Mouse (Mus musculus) lung, postnatal 0 days (tissue): Measurements from ENCODE around the gene Asic1. TPM values are rescaled to one million over a fixed set of nuclear protein-coding genes. Genes with fewer than 3 reads are reported as not detected.
A peak's percentile ranks its signal among the peaks of the same experiment; 100 is the strongest.

Source experiments
- ATAC-seq: fragments of 200-750 bp; cut with Nextera tagmentation; 2 replicates; pipeline ENCODE4 v1.8.0; 2017; ENCODE audit warnings: moderate library complexity
- DNase-seq: peaks from one replicate; pipeline ENCODE4 v3.0.0-alpha.2; 2016; ENCODE audit warnings: low spot score
- H3K27ac ChIP-seq: fragments of 300-500 bp; sonication (generic); 2 replicates; pipeline ENCODE4 v1.5.1; 2014; ENCODE audit warnings: antibody characterized with exemption, mild to moderate bottlenecking, low read length, mixed read lengths
- H3K27me3 ChIP-seq: fragments of 300-500 bp; sonication (generic); replicated peaks from 2 replicates; pipeline ENCODE4 v1.6.1; 2014; ENCODE audit warnings: low read length, mixed read lengths; ENCODE audit not compliant: insufficient read depth
- H3K36me3 ChIP-seq: fragments of 300-500 bp; sonication (generic); 2 replicates; pipeline ENCODE4 v1.6.1; 2014; ENCODE audit warnings: low read length, mixed read lengths; ENCODE audit not compliant: insufficient read depth
- H3K4me1 ChIP-seq: fragments of 300-500 bp; sonication (generic); 2 replicates; pipeline ENCODE4 v1.6.1; 2014; ENCODE audit warnings: antibody characterized with exemption, low read depth, low read length, mixed read lengths; ENCODE audit not compliant: insufficient read depth
- H3K4me2 ChIP-seq: fragments of 300-500 bp; sonication (generic); replicated peaks from 2 replicates; pipeline ENCODE4 v1.6.1; 2014; ENCODE audit warnings: low read depth, mild to moderate bottlenecking, low read length, moderate library complexity, mixed read lengths
- H3K4me3 ChIP-seq: fragments of 300-500 bp; sonication (generic); 2 replicates; pipeline ENCODE4 v1.5.1; 2014; ENCODE audit warnings: low read depth, low read length
- H3K9ac ChIP-seq: fragments of 300-500 bp; sonication (generic); replicated peaks from 2 replicates; pipeline ENCODE4 v1.6.1; 2014; ENCODE audit warnings: low read depth, mild to moderate bottlenecking
- H3K9me3 ChIP-seq: fragments of 300-500 bp; sonication (generic); 2 replicates; pipeline ENCODE4 v1.6.1; 2016; ENCODE audit warnings: low read length, mixed read lengths
- CTCF ChIP-seq: IDR thresholded peaks from 2 replicates; pipeline ENCODE4 v1.5.1; 2016; ENCODE audit warnings: antibody characterized with exemption, mild to moderate bottlenecking
- EP300 ChIP-seq: IDR thresholded peaks from 2 replicates; pipeline ENCODE4 v1.6.1; 2016; ENCODE audit warnings: antibody characterized with exemption, mild to moderate bottlenecking, control low read depth
- WGBS: fragments of 180-500 bp; shearing (Covaris S2); extraction: QIAGEN DNeasy Blood & Tissue Kit; methylation state at CpG from one replicate; pipeline ENCODE4 v1.1.7; 2014; 5-methylcytosine and 5-hydroxymethylcytosine counted together
- polyA plus RNA-seq: library from polyadenylated mRNA; unstranded; fragments of >200 nt; fragmentation: Nextera tagmentation; extraction: Ambion mirVana; gene quantifications from 2 replicates; pipeline ENCODE4 v1.2.1, GENCODE M21; 2015

Gene Asic1
- polyA plus RNA-seq, 1 experiment from 2014 or later, result 1.3 TPM

DNA sequence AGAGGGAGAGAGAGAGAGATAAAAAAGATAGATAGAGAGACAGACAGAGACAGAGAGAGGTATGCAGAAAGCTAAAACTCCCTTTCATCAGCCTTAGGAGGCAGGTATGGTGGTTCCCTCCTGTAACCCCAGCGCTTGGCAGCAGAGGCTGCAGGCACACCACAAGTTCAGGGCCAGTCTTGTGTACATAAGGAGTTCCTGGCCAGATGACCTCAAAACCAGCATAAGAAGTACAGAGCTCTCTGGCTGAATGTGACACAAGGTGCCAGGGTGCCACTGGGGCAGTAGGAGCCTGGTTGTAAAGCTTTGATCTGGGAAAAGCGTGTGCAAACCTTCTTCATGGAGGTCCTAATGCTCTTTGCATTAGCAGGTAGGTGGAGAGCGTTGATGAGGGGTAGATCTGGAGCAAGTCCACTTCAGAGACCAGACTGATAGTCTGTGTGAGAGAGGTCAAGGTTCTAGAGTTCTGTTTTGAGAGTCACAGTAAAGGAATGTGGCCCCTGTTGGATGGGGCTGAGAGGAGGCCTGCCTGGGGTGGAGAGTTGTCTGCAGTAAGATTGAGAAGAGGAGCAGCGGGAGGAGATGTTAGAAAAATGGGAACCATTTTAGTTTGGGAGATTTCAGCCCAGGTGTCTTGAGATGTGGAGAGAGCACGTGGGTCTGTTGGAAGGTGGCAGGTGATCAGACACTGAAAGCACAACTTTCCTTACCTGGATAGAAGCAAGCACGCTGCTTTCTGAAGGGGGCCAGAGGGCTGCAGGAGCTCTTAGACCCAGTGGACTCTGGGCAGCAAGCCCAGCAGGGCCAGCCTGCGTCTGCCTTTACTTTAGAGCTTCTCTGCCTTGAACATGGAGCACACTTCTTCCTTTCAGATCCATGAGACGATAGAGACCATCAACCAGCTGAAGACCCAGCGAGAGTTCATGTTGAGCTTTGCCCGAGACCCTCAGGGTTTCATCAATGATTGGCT lies 40.3 kb downstream of the Asic1 start:
- no peak for TF ChIP-seq EP300
- TF ChIP-seq CTCF, result no peak
- no peaks in the 10 kb centered on the region for H3K4me1 ChIP-seq
- WGBS, result 85% methylated on average over 10 of the region's 10 CpGs
- peaks cover 40% of the 10 kb centered on the region for H3K36me3 ChIP-seq
- DNase-seq (no peak), ATAC-seq (no peak)
- no peak overlapping the region for H3K4me2 ChIP-seq
- H3K27ac ChIP-seq, result no peak overlapping the region
- no peaks in the 10 kb centered on the region for H3K27me3 ChIP-seq
- no peak overlapping the region for H3K9ac ChIP-seq
- H3K4me3 ChIP-seq, result no peak overlapping the region
- H3K9me3 ChIP-seq, result no peaks in the 10 kb centered on the region

DNA sequence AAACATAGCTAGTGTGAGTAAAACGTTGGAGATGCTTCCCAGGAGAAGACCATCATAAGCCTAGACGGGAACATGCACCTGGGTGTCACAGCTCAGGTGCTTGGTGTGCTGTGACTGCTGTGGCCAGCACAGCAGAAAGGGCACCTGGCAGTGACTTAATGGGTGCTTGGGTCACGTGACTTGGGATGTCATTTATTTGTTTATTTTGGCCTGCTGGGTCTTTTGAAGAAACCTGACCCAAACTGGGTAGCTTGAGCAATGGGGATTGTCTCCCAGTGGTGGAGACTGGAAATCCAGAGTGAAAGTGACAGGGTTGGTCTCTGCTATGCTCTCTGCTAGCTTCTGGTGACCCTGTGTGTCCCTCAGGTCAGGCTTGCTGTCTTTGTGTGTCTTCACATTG lies 41.3 kb downstream of the Asic1 start:
- no peak overlapping the region for H3K4me3 ChIP-seq
- ATAC-seq, result no peak
- TF ChIP-seq CTCF (no peak), EP300 (no peak)

DNA sequence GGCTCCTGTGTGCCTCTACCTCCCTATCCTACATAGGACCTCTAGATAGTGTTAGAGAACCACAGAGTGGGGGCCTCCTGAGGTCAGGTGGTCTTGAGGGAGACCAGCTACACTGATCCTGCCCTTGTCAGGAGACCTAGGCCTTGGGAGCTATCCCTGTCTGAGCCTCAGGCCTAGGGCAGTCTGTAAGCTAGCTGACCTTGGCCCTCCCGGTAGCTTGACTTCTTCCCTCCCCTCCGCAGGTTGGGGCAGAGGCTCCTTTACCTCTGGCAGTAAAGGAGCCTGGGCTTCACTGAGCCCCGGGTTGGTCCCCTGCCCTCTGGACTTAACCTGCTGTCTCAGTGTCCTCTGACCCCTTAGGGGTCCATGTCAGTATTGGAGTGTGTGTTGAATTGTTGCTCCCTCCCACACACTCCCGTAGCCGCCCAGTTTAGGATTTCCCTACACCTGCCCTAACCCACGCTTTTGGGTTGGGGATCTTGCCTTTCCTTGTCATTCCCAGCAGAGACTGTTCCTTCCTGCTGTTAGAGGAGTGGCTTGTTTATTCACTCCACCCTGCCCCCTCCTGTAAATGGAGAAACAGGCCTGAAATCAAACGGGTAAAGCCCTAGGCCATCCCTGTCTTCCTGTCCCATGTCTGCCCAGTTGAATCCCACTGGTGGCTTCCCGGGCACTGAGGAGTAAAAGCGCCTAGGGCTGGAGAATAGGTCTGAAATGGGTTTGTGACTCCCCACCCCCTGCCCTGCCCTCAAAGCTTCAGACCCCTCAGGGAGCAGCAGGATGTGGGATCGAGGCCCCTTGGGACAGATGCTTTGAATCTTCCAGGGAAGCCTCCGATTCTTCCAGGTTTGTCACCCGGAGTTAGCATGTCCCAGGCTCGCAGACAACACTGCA lies 42.7 kb downstream of the Asic1 start:
- 66% methylated on average over 11 of the region's 13 CpGs for WGBS
- Histone ChIP-seq H3K4me2 (no peak overlapping the region), H3K27ac (no peak overlapping the region), H3K27me3 (no peaks in the 10 kb centered on the region), H3K4me1 (no peaks in the 10 kb centered on the region), H3K4me3 (no peak overlapping the region), H3K9ac (no peak overlapping the region), H3K36me3 (peaks cover 32% of the 10 kb centered on the region), H3K9me3 (no peaks in the 10 kb centered on the region)
- ATAC-seq, result no peak
- TF ChIP-seq CTCF, result no peak
- no peak for TF ChIP-seq EP300
- DNase-seq, result no peak

More for the DNA sequence above, 41.3 kb downstream of the Asic1 start:
- H3K27ac ChIP-seq, result no peak overlapping the region
- peaks cover 40% of the 10 kb centered on the region for H3K36me3 ChIP-seq
- no peaks in the 10 kb centered on the region for H3K27me3 ChIP-seq
- 58% methylated on average over 3 of the region's 3 CpGs for WGBS
- H3K4me1 ChIP-seq, result no peaks in the 10 kb centered on the region
- no peak overlapping the region for H3K9ac ChIP-seq
- no peaks in the 10 kb centered on the region for H3K9me3 ChIP-seq
- DNase-seq, result no peak
- H3K4me2 ChIP-seq, result no peak overlapping the region

DNA sequence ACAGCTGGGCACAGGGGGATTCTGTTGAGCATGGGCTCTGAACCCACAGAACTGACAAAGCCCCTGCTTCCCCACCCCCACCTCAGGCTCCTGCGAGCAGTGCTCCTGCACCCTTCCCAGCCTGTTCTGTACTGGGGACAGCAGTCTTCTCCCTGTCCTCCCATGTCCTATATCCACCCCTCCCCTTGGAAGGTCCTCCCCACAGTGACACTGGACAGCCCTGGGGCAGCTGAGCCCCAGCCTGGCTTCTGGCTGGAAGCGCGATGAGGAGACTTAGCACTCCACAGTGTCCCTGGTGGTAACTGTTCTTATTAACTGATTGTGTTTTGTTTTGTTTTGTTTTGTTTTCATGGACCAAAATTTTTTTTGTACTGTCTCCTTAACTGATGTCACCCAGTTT lies 43.4 kb downstream of the Asic1 start:
- Histone ChIP-seq H3K4me1 (no peaks in the 10 kb centered on the region), H3K4me2 (no peak overlapping the region), H3K36me3 (peaks cover 28% of the 10 kb centered on the region), H3K4me3 (no peak overlapping the region), H3K9ac (no peak overlapping the region), H3K27ac (no peak overlapping the region), H3K27me3 (no peaks in the 10 kb centered on the region), H3K9me3 (no peaks in the 10 kb centered on the region)
- DNase-seq (no peak), ATAC-seq (no peak)
- 83% methylated on average over 3 of the region's 3 CpGs for WGBS
- TF ChIP-seq CTCF, result no peak; the same call in 1 of the 2 replicates
- TF ChIP-seq EP300, result no peak

DNA sequence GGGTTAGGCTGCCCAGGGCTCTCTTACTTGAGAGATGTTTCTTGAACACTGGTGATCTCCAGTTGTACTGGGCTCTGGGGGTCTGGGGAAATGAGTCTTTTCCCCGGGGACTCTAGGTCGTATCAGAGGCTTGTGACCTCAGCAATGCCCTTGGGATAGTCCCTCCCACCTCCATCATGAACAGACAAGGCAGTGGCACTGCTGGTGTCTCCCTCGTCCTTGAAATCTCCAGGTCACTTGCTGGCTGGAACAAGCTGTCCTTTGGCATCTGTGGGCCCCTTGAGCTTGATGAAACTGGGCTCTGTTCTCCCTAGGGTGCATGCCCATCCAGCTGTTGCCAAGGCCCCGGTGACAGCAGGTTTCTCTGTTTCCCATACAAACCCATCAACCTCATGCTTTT lies 44.0 kb downstream of the Asic1 start:
- no peak for ATAC-seq
- H3K9ac ChIP-seq, result no peak overlapping the region
- DNase-seq, result no peak
- no peaks in the 10 kb centered on the region for H3K27me3 ChIP-seq
- WGBS, result 61% methylated on average over 4 of the region's 4 CpGs
- TF ChIP-seq CTCF (no peak), EP300 (no peak)
- H3K4me3 ChIP-seq, result no peak overlapping the region
- H3K4me1 ChIP-seq, result no peaks in the 10 kb centered on the region
- H3K27ac ChIP-seq, result no peak overlapping the region
- H3K4me2 ChIP-seq, result no peak overlapping the region
- no peaks in the 10 kb centered on the region for H3K9me3 ChIP-seq
- H3K36me3 ChIP-seq, result peaks cover 23% of the 10 kb centered on the region

DNA sequence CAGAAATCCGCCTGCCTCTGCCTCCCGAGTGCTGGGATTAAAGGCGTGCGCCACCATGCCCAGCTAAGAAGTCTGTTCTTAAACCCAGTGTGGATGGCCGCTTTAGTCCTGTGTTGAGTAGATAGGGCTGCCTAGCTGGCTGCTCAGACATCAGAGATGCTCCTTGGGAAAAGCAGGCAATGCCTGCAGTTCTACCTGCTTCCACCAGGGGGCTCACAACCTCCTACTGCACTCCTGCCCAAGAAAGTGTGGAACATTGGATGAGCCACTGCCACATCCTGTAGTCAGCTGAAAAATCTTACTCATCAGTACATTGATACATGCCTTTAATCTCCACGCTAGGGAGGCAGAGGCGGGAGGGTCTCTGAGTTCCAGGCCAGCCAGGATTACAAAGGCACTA lies 44.7 kb downstream of the Asic1 start:
- Histone ChIP-seq H3K9me3 (no peaks in the 10 kb centered on the region), H3K36me3 (peaks cover 21% of the 10 kb centered on the region), H3K4me3 (no peak overlapping the region), H3K27me3 (no peaks in the 10 kb centered on the region), H3K9ac (no peak overlapping the region), H3K27ac (no peak overlapping the region), H3K4me1 (no peaks in the 10 kb centered on the region), H3K4me2 (no peak overlapping the region)
- 38% methylated on average over 6 of the region's 7 CpGs for WGBS
- DNase-seq, result peak; percentile 89
- ATAC-seq, result peak; percentile 37
- peak; percentile 98 for TF ChIP-seq CTCF
- TF ChIP-seq EP300, result no peak
